Mouse (Mus musculus): ENCODE measurements around the gene Lrrc51.

DNA sequence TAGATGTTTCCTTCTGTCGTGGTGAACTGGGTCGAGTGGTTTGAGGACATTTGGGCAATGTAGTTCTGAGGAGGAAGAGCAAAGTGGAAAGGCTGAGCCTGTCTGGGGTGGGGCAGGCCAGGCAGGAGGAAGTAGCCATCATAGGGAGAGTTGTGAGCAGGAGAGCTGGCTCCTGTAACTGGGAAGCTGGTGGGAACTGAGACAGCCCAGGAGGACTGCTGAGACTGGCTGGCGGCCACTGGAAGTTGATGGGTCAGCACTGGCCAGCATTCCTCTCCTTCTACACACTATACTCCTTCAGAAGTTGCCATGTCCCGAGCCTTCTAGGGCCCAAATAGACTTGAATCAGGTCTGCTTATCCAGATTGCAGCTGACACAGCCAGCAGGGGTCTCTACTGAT lies 25.3 kb downstream of the Lrrc51 start:
- TF ChIP-seq CTCF (conservative IDR thresholded peaks at IDR 0.05 in 1 of 2, IDR thresholded peaks at IDR 0.05 in 1 of 2; ENCODE audit: low read depth in 2 of 2, low read length in 2 of 2) (peak in 1 of 2 experiments; percentile 18; a peak in 1 of 4 replicates), CHD1 (IDR thresholded peaks at IDR 0.05; ENCODE audit: low read depth, low read length) (no peak), ZNF384 (IDR thresholded peaks at IDR 0.05; ENCODE audit: low read depth, low read length) (no peak), POLR2AphosphoS2 (IDR thresholded peaks at IDR 0.05; ENCODE audit: low read depth, low read length) (no peak), POLR2A (IDR thresholded peaks at IDR 0.05; ENCODE audit: low read depth, low read length) (no peak), CHD2 (IDR thresholded peaks at IDR 0.05; ENCODE audit: low read length) (no peak), USF1 (IDR thresholded peaks at IDR 0.05; ENCODE audit: low read depth, low read length) (no peak), ZMIZ1 (IDR thresholded peaks at IDR 0.05; ENCODE audit: low read depth, low read length) (no peak), SMC3 (IDR thresholded peaks at IDR 0.05; ENCODE audit: low read depth, low read length) (no peak), NELFE (IDR thresholded peaks at IDR 0.05; ENCODE audit: low read depth, low read length) (no peak), NRF1 (IDR thresholded peaks at IDR 0.05; ENCODE audit: low read depth, low read length) (no peak), EP300 (IDR thresholded peaks at IDR 0.05; ENCODE audit: low read length) (no peak)

All from CH12.LX (cell line).